Mouse (Mus musculus): ENCODE data around the gene Rftn2.
A peak's percentile ranks its signal among the peaks of the same experiment; 100 is the strongest.

Gene Rftn2

DNA sequence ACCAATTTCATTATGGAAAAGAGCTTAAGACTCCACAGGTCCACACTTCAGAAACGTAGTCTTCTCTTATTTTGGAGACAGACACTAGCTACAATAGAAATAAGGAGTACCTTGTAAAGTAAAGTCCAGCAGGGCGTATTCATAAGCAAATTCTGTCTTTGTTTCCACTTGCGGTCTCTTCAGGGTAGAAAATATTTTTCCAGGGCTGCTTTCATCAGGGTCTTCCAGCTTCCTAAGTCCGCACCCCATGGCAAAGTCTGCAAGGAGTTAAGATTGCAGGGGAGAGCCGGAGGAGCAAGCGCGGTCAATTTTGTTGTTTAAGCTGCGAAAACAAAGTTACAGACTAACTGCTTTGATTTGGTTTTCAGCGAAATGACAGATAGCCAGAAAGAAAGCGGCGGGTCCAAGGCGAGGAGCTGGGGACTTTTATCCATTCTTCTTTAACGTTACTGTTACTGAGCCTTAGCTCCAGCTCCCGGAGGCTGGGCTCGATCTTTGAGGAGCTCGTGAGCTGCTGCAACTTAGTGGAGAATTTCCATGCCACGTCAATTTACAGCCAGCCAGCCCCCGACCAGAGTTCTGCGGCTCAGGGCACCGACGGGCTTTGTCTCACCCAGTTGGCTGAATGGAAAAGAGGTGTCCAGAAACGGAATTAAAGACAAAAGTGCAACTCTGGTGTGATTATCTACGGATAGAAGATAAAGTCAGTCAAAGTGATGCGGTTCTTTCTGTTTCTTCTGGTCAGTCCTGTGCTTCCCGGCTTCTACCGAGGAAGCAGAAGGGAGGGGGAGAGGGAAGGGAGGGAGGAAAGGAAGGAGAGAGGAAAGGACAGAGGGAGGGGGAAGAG, at the start of gene Rftn2:
Rftn2 (minus strand) TSS at position 772 of the 847 bp plus-strand sequence.
- DNase-seq (ENCODE audit: low read depth): no peak

DNA sequence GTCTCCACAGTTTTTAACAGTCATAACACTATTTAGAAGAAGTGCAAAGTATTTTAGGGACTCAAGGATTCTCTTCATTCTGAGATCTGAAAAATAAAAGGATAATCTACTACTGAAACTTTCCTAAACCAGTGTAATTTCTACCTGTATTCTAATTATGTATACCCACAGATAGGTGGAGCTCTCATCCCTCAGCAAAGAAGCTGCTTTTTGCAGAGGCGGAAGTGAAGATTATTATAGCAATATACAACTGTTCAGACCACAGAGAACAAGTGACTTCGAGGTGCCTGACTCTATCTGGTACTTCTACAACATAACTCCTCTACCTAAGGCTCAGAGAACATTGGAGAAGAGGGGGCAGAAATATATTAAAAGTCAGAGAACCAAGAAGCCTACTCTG, 38.9 kb upstream of the Rftn2 start:
- DNase-seq (ENCODE audit: low read depth): peak; percentile 22

DNA sequence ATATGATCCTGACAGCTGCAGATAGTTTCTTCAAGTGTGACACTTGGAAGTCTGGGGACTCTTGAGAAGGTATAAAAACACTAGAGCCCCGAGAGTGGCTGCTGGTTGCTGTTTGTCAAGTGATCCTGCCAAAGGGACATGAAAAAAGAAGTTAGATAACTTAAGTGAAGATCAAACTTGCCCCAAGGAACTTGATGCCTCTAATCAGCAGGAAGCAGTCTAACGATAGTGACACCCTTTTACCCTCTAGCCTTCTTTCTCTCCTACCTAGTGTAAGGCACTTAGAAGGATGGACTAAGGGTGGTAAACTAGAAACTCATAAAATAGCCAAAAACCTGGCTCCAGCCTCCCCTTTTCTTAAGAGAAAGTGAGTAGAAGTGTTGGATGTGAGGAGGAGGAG, 37.8 kb upstream of the Rftn2 start:
- no peak for DNase-seq (ENCODE audit: low read depth)

DNA sequence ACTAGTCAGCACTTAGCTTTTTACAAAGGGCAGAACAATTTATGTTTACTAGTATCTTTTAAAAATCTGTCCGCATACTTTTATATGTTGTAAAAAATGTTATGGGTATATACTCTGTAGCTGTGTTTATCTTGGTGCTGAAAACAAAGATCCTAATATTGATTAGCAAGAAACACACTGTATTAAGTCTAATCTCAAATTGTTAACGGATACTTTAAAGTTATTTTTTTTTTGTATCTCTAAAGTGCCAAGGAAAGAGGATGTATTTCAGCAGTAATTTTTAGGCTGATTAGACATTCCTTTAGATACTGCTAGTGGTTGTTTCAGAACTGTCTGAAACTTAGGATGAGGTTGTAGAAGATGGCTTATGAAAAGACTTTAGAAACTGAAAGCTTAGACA, 19.8 kb upstream of the Rftn2 start:
- no peak for DNase-seq (ENCODE audit: low read depth)

DNA sequence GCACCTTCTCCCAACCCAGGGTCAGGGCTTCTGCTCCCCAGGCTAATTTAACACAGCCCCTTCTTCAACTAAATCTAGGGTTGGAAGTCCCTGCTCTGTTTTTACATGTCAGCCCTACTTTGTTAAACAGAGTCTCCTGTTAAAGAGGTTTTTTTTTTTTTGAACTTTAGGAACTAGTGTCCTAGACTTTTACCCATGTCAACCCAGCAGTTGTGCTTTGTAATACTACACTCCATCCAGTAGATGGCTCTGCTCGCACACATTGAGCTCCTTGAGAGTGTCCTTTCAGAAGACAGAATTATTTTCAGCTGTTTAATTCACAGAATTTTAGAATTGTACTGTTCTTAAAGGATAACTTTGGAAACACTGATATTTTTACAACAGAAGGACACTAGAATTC, 12.7 kb upstream of the Rftn2 start:
- peak; percentile 81 for DNase-seq (ENCODE audit: low read depth)

DNA sequence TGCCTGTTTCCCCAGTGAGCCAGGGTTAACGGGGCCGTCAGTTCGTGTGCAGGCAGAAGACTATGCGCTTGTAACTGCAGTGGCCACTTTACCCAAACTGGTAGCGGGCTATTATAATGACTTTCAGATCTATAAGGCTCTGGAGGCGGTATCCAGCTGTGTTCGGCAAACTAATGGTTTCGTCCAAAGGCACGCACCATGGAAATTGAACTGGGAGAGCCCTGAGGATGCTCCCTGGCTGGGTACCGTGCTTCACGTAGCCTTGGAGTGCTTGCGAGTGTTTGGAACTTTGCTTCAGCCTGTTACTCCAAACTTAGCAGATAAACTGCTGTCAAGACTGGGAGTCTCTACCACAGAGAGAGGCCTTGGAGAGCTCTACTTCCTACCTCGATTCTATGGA, 11.9 kb upstream of the Rftn2 start:
- DNase-seq (ENCODE audit: low read depth): peak; percentile 28

DNA sequence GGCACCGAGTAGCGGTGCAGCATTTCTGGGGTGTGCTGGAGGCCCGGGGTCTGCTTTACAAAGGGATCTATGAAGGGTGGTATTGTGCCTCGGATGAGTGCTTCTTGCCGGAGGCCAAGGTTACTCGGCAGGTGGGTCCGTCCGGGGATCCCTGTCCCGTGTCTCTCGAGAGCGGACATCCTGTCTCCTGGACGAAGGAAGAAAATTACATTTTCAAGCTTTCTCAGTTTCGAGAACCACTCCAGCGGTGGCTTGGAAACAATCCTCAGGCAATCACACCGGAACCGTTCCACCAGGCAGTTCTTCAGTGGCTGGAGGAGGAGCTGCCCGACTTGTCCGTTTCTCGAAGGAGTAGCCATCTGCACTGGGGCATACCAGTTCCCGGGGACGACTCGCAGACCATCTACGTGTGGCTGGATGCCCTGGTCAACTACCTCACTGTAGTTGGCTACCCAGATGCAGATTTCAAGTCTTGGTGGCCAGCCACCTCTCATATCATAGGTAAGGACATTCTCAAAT, 11.1 kb upstream of the Rftn2 start:
- DNase-seq (ENCODE audit: low read depth): peak; percentile 40

DNA sequence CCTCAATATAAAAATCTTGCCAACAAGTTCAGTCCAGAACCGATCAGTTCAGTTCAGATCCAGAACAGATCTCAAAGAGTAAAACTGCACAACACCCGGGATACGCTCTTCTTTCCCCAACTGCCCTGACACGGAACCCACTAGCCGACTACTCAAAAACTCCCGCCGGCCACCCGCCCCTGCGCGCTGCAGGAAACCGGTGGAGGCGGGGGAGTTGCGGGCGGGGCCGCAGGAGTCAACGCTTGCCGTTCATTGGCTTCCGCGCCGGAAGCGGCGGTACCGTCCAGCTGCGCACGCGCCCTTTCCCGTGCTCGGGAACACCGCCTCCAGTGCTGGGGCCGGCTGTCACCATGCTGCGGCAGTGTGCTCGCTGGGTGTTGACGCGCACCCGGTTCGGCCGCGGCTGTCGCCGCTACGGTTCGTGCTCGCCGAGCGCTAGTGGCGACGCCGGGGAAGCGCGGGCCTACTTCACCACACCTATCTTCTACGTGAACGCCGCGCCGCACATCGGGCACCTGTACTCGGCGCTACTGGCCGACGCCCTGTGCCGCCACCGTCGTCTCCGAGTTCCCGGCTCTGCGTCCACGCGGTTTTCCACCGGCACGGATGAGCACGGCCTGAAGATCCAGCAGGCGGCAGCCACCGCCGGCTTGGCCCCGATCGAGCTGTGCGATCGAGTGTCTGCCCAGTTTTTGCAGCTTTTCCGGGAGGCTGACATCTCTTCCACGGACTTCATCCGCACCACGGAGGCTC, 10.5 kb upstream of the Rftn2 start, which contains the start of gene Mars2:
Mars2 (plus strand) TSS at position 288 of the 753 bp plus-strand sequence.
- peak; percentile 95 for DNase-seq (ENCODE audit: low read depth)

DNA sequence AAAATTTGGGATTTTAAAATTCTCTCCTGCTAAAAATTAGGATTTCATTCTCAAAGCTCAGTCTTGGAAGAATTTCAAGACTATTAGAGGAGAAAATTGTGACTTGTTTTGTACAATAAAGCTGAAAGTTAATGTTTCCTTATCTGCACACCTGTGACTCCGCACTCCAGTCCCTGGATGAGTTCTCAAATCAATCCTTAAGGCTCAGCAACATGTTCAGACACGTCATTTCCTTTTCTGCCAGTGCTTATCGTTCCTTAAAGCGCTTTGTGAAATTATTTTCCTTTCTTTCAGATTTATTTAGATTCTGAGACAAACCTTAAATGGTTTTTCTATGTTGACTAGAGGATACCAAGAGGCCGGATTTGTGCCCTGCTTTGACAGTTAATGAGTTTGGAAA, 9.9 kb upstream of the Rftn2 start:
- no peak for DNase-seq (ENCODE audit: low read depth)

DNA sequence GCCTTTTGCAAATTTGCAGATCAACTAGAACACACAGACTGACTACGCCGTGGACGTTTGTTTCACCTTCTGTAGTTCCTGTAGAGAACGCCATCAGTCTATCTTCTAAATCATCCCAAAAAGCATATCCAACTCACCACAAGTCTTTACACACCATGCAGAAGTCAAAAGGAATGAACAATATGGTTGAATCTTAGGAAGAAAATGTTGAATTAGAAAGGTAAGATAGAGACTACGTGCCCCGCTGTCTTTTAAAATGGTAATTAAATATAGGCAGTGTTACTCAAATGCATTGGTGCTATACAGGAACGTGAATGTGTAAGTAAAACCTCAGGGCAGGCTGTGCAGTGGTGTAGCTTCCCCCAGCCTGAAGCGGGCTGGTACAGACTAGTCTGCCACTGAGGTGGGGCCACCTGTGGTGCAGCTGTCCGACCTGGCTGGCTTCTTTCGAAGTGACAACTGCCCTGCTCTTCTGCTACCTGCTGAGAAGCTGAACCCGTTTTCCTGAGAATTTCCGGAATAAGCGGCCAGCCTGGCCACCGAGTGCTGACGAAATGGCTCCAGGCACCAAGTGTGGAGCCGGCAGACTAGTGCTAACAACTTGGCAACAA, 8.4 kb upstream of the Rftn2 start:
- DNase-seq (ENCODE audit: low read depth): no peak

DNA sequence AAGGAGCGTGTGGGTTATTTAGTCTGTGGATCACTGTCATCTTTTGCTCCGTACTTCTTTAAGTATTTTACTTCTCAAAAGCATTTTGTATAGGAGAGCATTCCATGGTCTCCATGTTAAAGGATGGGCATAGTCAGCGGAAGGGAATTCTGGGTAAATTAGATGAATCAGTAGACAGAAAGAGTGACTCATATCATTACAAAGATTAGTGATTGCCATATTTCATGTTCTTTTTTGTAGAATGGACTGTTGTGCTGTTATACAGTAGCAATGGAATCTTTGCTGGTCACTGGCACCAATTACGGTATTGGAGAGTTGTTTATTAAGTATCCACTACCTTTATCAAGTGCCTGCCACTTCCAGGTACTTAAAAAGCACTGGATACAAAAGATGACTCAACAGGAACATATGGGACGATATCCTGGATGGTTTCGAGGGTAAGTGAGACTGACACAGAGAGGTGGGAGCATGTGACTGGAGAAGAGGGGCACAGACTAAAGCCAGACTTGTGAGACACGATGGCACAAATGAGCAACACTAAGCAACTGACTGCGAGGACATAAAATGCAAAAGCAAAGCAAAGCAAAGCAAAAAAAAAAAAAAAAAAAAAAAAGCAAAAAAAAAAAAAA, 1.8 kb upstream of the Rftn2 start:
- DNase-seq (ENCODE audit: low read depth): no peak

DNA sequence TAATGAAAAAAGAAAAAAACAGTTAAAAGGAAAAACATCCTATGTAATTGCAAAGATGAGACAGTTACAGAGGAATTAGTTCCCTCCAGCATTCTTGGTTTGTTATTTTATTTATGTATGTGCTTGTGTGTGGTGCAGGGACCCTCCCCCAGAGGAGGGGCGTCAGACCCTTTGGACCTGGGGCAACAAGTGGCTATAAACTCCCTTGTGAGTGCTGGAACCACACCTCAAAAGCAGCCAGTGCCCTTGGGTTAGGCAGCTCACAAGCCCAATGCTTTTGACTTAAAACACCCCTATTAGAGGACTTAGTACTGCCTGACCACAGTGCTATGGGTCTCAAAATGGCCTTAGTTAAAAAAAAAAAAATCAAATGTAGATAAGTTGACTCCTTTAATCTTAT, 794 bp upstream of the Rftn2 start:
- DNase-seq (ENCODE audit: low read depth): no peak

DNA sequence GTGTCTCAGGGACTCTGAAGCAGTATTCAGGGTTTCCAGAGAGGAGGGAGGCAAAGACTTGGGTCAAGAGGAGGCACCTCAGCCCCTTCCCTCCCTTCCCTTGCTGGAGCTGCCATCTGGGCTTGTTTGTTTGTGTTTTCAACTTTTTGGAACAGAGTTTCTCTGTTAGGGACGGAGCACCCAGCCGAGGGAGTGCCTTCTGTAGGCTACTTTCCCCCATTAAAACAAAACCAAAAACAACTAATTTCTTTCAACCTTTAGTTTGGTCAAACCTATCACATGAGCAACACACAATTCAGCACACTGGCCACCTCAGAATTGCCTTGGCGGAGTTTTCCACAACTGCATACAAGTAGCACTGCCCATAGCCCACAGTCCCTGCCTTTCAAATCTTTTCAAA, 1.2 kb downstream of the Rftn2 start:
- DNase-seq (ENCODE audit: low read depth): no peak

DNA sequence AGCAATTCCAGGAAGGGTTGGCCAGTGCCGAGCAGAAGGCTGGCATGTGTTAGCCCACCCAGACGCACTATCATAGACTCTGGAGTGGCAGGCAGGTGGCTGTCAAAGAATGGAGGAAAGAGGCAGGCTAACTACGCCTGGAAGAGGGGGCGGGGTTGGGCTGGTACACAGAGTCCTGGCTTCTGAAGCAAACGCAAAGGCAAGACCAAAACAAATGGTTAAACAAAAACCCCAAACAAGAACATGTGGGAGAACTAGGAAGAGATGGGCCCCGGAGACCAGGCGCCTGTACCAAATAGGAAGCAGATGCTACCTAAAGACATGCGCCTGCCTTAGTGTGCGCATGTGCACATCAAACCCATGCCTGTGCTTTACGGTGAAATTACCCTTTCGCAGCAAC, 2.5 kb downstream of the Rftn2 start:
- no peak for DNase-seq (ENCODE audit: low read depth)

DNA sequence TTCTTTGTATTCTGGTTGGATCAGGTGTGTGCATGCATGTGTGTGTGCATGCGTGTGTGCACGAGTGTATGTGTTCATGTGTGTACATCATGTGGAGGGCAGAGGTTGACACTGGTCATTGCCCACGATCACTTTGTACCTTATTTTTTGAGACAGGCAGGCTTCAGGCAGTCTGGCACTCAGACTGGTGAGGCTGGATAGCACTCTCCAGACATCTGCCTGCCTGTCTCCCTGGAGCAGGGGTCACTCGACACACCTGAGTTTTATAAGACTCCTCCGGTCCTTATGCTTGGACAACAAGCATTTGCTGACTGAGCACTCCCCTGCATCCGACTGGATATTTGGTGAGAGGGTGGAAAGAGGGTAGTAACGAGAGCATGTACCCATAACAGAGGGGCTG, 3.6 kb downstream of the Rftn2 start:
- no peak for DNase-seq (ENCODE audit: low read depth)

DNA sequence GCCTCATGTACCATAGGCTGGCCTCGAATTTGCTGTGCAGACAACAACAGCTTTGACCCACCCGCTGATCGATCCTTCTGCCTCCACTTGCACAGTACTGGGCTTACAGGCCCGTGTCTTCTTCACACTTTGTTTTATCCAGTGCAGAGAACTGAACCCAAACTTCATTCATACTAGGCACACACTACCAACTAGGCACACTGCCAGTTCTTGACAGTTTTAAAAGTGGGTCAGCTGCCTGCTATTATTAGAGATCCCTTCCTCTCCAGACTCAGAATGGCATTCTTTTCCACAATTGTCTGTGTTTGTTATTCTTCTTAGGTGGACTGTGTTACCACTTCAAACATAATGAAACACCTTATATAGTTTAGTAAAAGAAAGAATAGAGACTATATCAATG, 5.2 kb downstream of the Rftn2 start:
- no peak for DNase-seq (ENCODE audit: low read depth)

DNA sequence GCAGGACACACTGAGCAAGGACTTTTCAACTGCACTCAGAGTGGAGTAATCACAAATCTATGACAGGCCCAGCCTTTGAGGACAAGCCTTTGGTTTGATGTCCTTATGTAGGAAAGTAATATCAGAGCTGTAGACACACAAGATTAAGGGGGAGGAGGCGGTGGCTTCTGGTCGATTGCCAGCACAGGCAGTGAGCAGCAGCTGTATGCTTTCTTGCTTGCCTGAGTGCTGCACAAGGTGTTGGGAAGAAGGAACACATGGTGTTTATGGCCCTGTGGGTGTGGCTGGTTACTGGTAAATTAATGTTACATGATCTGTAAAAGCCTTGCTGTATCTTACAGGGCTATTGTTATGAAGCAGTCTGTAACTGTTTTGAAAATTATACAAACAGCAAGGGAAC, 9.4 kb downstream of the Rftn2 start:
- DNase-seq (ENCODE audit: low read depth): no peak

DNA sequence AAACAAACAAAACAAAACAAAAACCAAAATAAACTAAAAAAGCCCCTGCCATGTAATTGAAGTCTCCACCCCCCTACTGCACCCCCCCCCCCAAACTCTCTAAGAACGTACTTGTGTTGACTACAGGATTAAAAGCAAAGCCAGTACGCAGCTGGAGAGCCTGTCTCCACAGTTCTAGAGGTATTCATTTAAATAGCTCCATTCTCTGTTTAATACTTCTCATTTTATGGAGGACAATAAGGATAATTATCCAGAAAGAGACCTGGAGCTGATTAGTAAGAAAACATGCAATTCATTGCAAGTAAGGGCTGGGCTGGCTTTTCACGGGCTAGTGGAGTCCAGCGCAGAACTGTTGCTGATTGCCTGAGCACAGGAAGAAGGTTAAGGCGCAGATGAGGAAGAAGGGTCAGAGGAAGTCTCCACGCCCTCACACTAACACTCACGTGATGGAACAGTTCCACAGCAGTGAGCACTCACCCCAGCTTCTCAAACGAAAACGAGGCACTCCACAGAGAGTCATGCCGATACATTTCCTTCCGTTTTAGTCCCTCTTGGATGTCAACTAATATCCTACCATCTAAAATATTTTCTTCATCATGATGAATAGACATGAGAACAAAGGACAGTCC, 11.3 kb downstream of the Rftn2 start:
- DNase-seq (ENCODE audit: low read depth): peak; percentile 82

DNA sequence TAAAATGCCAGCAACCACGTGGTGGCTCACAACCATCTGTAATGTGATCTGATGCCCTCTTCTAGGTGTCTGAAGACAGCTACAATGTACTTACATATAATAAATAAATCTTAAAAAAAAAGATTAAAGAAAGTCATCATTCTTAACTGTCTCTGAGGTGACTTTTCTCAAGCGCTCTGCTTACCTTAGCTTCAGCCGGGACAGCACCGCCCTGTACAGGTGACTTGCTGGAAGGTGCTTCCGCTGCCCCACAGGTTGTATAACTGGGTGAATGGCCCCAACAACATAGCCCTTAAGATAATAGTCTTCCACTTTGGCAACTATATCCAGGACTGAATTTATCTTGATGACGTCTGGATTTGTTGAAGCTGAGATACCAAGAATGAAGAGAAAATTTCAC, 12.6 kb downstream of the Rftn2 start:
- DNase-seq (ENCODE audit: low read depth): no peak

DNA sequence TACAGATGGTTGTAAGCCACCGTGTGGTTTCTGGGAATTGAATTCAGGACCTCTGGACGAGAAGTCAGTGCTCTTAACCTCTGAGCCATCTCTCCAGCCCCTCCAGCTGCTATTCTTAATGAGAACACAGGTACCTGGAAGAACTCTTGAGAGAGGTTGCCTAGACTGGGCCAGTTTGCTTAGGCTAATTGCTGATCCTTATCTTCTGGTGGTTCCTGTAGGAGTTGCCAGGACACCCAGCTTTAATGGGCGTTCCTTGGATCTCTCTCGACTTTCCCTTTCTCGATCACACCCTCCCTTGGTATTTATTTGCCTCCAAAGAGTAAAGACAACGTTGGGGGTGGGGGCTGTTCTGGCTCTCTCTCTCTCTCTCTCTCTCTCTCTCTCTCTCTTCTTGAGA, 13.1 kb downstream of the Rftn2 start:
- no peak for DNase-seq (ENCODE audit: low read depth)

DNA sequence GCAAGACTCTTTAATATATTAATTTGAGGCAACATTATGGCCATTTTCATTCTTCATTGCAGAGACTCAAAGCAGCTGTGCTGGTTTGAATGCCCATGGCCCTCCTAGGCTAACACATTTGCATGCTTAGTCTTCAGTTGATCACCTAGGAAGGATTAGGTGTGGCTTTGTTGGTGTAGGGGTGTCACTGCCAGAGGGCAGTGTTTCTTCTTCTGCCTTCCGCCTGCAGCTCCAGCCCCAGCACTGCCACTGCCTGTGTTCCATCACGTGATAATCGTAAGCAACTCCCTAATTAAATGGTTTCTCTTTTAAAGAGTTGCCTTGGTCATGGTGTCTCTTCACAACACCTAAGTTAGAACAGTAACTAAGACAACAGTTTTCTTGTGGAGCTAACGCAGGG, 13.8 kb downstream of the Rftn2 start:
- DNase-seq (ENCODE audit: low read depth): no peak

DNA sequence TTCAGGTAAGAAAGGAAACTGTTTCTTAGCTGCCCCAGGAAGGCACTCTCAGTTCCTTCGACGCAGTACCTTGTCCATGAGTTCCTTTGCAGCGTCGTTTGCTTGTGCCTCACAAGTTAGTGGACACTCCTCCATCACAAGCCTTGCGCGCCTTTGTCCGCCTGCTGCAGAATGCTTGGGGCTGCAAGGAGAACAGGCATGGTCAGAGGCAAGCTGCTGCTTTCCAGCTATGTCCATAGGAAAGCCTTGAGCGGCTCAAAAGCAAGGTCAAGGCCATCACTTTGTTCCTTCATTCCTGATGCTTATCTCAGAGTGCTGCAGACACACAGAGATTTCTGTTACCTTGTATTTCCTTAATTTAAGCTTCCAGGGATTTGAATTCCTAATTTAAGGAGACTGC, 15.5 kb downstream of the Rftn2 start:
- no peak for DNase-seq (ENCODE audit: low read depth)
